Mouse (Mus musculus) left cerebral cortex, adult 2 months (tissue): Measurements from ENCODE around the gene Magi1. TPM values are rescaled to one million over a fixed set of nuclear protein-coding genes. Genes with fewer than 3 reads are reported as not detected.
A peak's percentile ranks its signal among the peaks of the same experiment; 100 is the strongest.

Experiments
- DNase-seq, 2 experiments: peaks; one replicate each; pipeline ENCODE4 v3.0.0; 2021 to 2022; ENCODE audit warnings: low spot score in 2 of 2, mixed read lengths in 1 of 2; ENCODE audit errors: extremely low spot score in 1 of 2
- H3K27ac ChIP-seq: fragments of 200-600 bp; 2 replicates; pipeline ENCODE4 v1.8.1; 2022
- H3K4me3 ChIP-seq: fragments of 200-600 bp; 2 replicates; pipeline ENCODE4 v1.8.1; 2022
- CTCF ChIP-seq: fragments of 200-600 bp; IDR thresholded peaks from 2 replicates; pipeline ENCODE4 v1.8.1; 2022; ENCODE audit warnings: antibody characterized with exemption, mild to moderate bottlenecking, moderate library complexity
- intact Hi-C: fragments of 180-260 bp; cut with DNase I; formaldehyde crosslinking; loops from one replicate; pipeline ENCODE4 v1.15.1; 2025
- total RNA-seq, 2 experiments: library from RNA; stranded (reverse); gene quantifications; 2 replicates each; pipeline ENCODE4 v1.2.3; 2021

The Magi1 gene
- total RNA-seq, 2 experiments from 2014 or later: 87.5 to 94.2 TPM

- TF ChIP-seq CTCF: no peak
- no peak for DNase-seq
- Histone ChIP-seq H3K27ac (no peak overlapping the region), H3K4me3 (no peak overlapping the region)
- intact Hi-C loops: no loop called here
These were observed 360.8 kb downstream of the Magi1 start for GRCm38 (mm10) chr6:93922931-93923330.

- DNase-seq: peak in 1 of 2 experiments; percentile 46
- Histone ChIP-seq H3K27ac (peak overlapping the region; percentile 96), H3K4me3 (peak overlapping the region; percentile 73)
- no peak for TF ChIP-seq CTCF
- intact Hi-C loops: loop anchor here (2.0 to 5.0 kb wide), 4 partner anchors 49 to 155 kb away; no protein-coding TSS in a partner anchor
These were observed 370.4 kb downstream of the Magi1 start for GRCm38 (mm10) chr6:93913226-93913861.

- H3K27ac ChIP-seq: peak overlapping the region; percentile 96
- DNase-seq: peak; percentile 49 to 58
- TF ChIP-seq CTCF: no peak
- peak overlapping the region; percentile 73 for H3K4me3 ChIP-seq
- intact Hi-C loops: loop anchor here (2.0 to 5.0 kb wide), 4 partner anchors 50 to 154 kb away; no protein-coding TSS in a partner anchor
These were observed 371.0 kb downstream of the Magi1 start for GRCm38 (mm10) chr6:93912582-93913225.

- intact Hi-C loops: loop anchor here (2.0 to 5.0 kb wide), 4 partner anchors 51 to 153 kb away; no protein-coding TSS in a partner anchor
- no peak; the same call in 1 of the 2 replicates for TF ChIP-seq CTCF
- Histone ChIP-seq H3K27ac (peak overlapping the region; percentile 96), H3K4me3 (peak overlapping the region; percentile 73)
- peak in 1 of 2 experiments; percentile 8 for DNase-seq
These were observed 371.6 kb downstream of the Magi1 start for GRCm38 (mm10) chr6:93912003-93912581.

GRCm38 (mm10) chr6:93911420-93911819, 372.3 kb downstream of the Magi1 start:
- intact Hi-C loops: loop anchor here (5.0 kb wide), 1 partner anchor 124 kb away; no protein-coding TSS in a partner anchor
- peak overlapping the region; percentile 73; the same call in 1 of the 2 replicates for H3K4me3 ChIP-seq

GRCm38 (mm10) chr6:93909976-93910375, 373.7 kb downstream of the Magi1 start:
- Histone ChIP-seq H3K27ac (no peak overlapping the region), H3K4me3 (no peak overlapping the region)
- DNase-seq: no peak
- intact Hi-C loops: loop anchor here (5.0 kb wide), 1 partner anchor 123 kb away; no protein-coding TSS in a partner anchor
- no peak for TF ChIP-seq CTCF

More at GRCm38 (mm10) chr6:93911420-93911819, 372.3 kb downstream of the Magi1 start:
- H3K27ac ChIP-seq: no peak overlapping the region; the same call in 1 of the 2 replicates
- TF ChIP-seq CTCF: no peak
- DNase-seq: no peak

- no peak for DNase-seq
- H3K4me3 ChIP-seq: no peak overlapping the region
- TF ChIP-seq CTCF: no peak
- intact Hi-C loops: no loop called here
- no peak overlapping the region for H3K27ac ChIP-seq
These were observed 378.7 kb downstream of the Magi1 start for GRCm38 (mm10) chr6:93904987-93905386.

- DNase-seq: no peak
These were observed 381.5 kb downstream of the Magi1 start for GRCm38 (mm10) chr6:93902239-93902638.

GRCm38 (mm10) chr6:93901408-93901807, 382.3 kb downstream of the Magi1 start:
- intact Hi-C loops: no loop called here
- Histone ChIP-seq H3K4me3 (no peak overlapping the region), H3K27ac (no peak overlapping the region)
- DNase-seq: no peak
- no peak for TF ChIP-seq CTCF

More at GRCm38 (mm10) chr6:93902239-93902638, 381.5 kb downstream of the Magi1 start:
- intact Hi-C loops: no loop called here
- Histone ChIP-seq H3K27ac (0 out of 2 replicates have a peak overlapping the region, but pooled peaks have one; percentile 34), H3K4me3 (no peak overlapping the region)
- TF ChIP-seq CTCF: no peak

- H3K4me3 ChIP-seq: no peak overlapping the region
- no peak for DNase-seq
- no peak overlapping the region for H3K27ac ChIP-seq
- TF ChIP-seq CTCF: no peak
- intact Hi-C loops: no loop called here
These were observed 386.2 kb downstream of the Magi1 start for GRCm38 (mm10) chr6:93897512-93897911.

GRCm38 (mm10) chr6:93895721-93896120, 388.0 kb downstream of the Magi1 start:
- intact Hi-C loops: no loop called here
- DNase-seq: no peak
- TF ChIP-seq CTCF: no peak
- no peak overlapping the region for H3K4me3 ChIP-seq
- no peak overlapping the region for H3K27ac ChIP-seq

GRCm38 (mm10) chr6:93893956-93894355, 389.8 kb downstream of the Magi1 start:
- intact Hi-C loops: no loop called here
- no peak for TF ChIP-seq CTCF
- H3K4me3 ChIP-seq: no peak overlapping the region
- H3K27ac ChIP-seq: no peak overlapping the region
- DNase-seq: no peak
